Mouse (Mus musculus) lung, postnatal 0 days (tissue): ENCODE results near the gene Ankzf1. TPM values are rescaled to one million over a fixed set of nuclear protein-coding genes. Genes with fewer than 3 reads are reported as not detected.

ENCODE experiments used
- ATAC-seq: fragments of 200-750 bp; cut with Nextera tagmentation; 2 replicates; pipeline ENCODE4 v1.8.0; 2017; ENCODE audit warnings: moderate library complexity
- DNase-seq: peaks from one replicate; pipeline ENCODE4 v3.0.0-alpha.2; 2016; ENCODE audit warnings: low spot score
- H3K27ac ChIP-seq: fragments of 300-500 bp; sonication (generic); 2 replicates; pipeline ENCODE4 v1.5.1; 2014; ENCODE audit warnings: antibody characterized with exemption, mild to moderate bottlenecking, low read length, mixed read lengths
- H3K27me3 ChIP-seq: fragments of 300-500 bp; sonication (generic); replicated peaks from 2 replicates; pipeline ENCODE4 v1.6.1; 2014; ENCODE audit warnings: low read length, mixed read lengths; ENCODE audit not compliant: insufficient read depth
- H3K36me3 ChIP-seq: fragments of 300-500 bp; sonication (generic); 2 replicates; pipeline ENCODE4 v1.6.1; 2014; ENCODE audit warnings: low read length, mixed read lengths; ENCODE audit not compliant: insufficient read depth
- H3K4me1 ChIP-seq: fragments of 300-500 bp; sonication (generic); 2 replicates; pipeline ENCODE4 v1.6.1; 2014; ENCODE audit warnings: antibody characterized with exemption, low read depth, low read length, mixed read lengths; ENCODE audit not compliant: insufficient read depth
- H3K4me2 ChIP-seq: fragments of 300-500 bp; sonication (generic); replicated peaks from 2 replicates; pipeline ENCODE4 v1.6.1; 2014; ENCODE audit warnings: low read depth, mild to moderate bottlenecking, low read length, moderate library complexity, mixed read lengths
- H3K4me3 ChIP-seq: fragments of 300-500 bp; sonication (generic); 2 replicates; pipeline ENCODE4 v1.5.1; 2014; ENCODE audit warnings: low read depth, low read length
- H3K9ac ChIP-seq: fragments of 300-500 bp; sonication (generic); replicated peaks from 2 replicates; pipeline ENCODE4 v1.6.1; 2014; ENCODE audit warnings: low read depth, mild to moderate bottlenecking
- H3K9me3 ChIP-seq: fragments of 300-500 bp; sonication (generic); 2 replicates; pipeline ENCODE4 v1.6.1; 2016; ENCODE audit warnings: low read length, mixed read lengths
- CTCF ChIP-seq: IDR thresholded peaks from 2 replicates; pipeline ENCODE4 v1.5.1; 2016; ENCODE audit warnings: antibody characterized with exemption, mild to moderate bottlenecking
- EP300 ChIP-seq: IDR thresholded peaks from 2 replicates; pipeline ENCODE4 v1.6.1; 2016; ENCODE audit warnings: antibody characterized with exemption, mild to moderate bottlenecking, control low read depth
- WGBS: fragments of 180-500 bp; shearing (Covaris S2); extraction: QIAGEN DNeasy Blood & Tissue Kit; methylation state at CpG from one replicate; pipeline ENCODE4 v1.1.7; 2014; 5-methylcytosine and 5-hydroxymethylcytosine counted together
- polyA plus RNA-seq: library from polyadenylated mRNA; unstranded; fragments of >200 nt; fragmentation: Nextera tagmentation; extraction: Ambion mirVana; gene quantifications from 2 replicates; pipeline ENCODE4 v1.2.1, GENCODE M21; 2015

The Ankzf1 gene
- polyA plus RNA-seq, 1 experiment from 2014 or later = 17.2 TPM

DNA sequence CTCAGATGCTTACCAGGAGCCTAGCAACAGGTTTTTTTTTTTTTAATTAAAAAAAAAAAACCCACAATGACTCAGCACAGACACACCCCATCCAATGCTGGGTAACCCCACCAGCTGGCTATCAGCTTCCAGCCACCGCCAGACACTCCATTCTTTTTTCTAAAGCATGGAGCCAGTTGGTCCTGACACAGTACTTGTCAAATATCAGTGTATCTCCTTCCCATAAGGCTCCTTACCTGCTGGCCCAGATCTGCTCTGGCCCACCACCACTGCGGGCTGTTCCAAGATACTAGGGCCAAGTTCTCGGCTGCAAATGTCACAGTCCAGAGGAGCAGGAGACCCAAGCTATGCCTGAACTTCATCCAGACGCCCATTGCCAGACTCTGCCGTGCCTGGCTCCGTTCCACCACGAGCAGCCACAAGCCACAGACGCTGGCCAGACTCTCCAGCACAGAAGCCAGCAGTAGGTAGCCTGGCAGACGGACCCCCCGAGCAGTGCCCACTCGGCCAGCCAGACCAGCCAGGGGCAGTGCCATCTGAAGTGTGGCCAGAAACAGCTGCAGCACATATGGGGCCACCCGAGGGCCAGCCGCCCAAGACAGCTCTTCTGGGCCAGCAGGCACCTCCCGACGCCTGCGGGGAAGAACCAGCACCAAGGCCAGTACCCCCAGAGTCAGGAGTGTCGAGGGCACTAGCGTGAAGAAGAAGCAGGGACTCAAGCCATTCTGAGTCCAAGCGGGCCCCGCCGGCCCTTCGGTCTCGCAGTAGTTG, 12.4 kb upstream of the Ankzf1 start:
- TF ChIP-seq CTCF (no peak), EP300 (no peak)
- Histone ChIP-seq H3K4me2 (peak overlapping the region; percentile 92), H3K27ac (no peak overlapping the region), H3K4me3 (peak overlapping the region; percentile 52), H3K36me3 (peaks cover 17% of the 10 kb centered on the region), H3K9me3 (no peaks in the 10 kb centered on the region), H3K9ac (peak overlapping the region; percentile 29; the same call in 1 of the 2 replicates), H3K4me1 (no peaks in the 10 kb centered on the region; the same call in none of the 2 replicates), H3K27me3 (no peaks in the 10 kb centered on the region)
- DNase-seq (peak; percentile 30), ATAC-seq (peak; percentile 62)
- WGBS = 9% methylated on average over 22 of the region's 23 CpGs

DNA sequence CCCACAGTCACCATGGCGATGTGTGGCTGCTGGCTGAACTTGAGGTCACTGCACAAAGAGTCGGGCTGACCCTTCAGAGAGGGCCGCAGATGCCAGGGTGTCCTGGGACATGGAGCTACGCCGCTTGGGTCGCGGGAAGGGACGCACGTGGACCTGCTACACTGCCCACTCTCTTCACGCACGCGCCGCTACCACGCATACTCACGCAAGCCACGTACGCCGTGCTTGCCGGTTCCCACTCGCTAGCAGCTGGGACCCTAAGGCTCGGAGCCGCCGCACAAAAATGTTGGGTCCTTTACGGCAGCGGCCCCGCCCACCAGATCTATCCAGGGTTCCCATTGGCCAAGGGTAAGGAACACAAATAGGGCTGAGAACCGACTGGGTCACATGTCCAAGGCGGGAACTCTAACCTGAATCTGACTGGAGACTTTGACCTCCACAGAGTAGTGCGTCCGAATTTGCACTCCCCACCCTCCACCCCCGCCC, 11.8 kb upstream of the Ankzf1 start, which contains the start of gene Abcb6:
Gene Abcb6, minus strand, starts transcription at position 288 of the 486 bp plus-strand sequence.
- no peaks in the 10 kb centered on the region for H3K9me3 ChIP-seq
- H3K4me1 ChIP-seq = no peaks in the 10 kb centered on the region; the same call in none of the 2 replicates
- WGBS = under 1% methylated on average over 31 of the region's 31 CpGs
- peak within 1 kb of the TSS; percentile 92 for H3K4me2 ChIP-seq
- no peak for TF ChIP-seq EP300
- TF ChIP-seq CTCF = no peak
- peaks cover 22% of the 10 kb centered on the region for H3K36me3 ChIP-seq
- H3K9ac ChIP-seq = peak within 1 kb of the TSS; percentile 29; the same call in 1 of the 2 replicates
- no peak within 1 kb of the TSS for H3K27ac ChIP-seq
- DNase-seq = peak; percentile 95
- no peaks in the 10 kb centered on the region for H3K27me3 ChIP-seq
- H3K4me3 ChIP-seq = peak within 1 kb of the TSS; percentile 52
- peak; percentile 95 for ATAC-seq

GRCm38 (mm10) chr1:75180741-75181140, 11.2 kb upstream of the Ankzf1 start:
- peak overlapping the region; percentile 92 for H3K4me2 ChIP-seq
- H3K27me3 ChIP-seq = no peaks in the 10 kb centered on the region
- DNase-seq = no peak
- no peak overlapping the region for H3K4me3 ChIP-seq
- H3K9ac ChIP-seq = no peak overlapping the region
- no peaks in the 10 kb centered on the region for H3K9me3 ChIP-seq
- no peak overlapping the region for H3K27ac ChIP-seq
- 23% methylated on average over 6 of the region's 7 CpGs for WGBS
- TF ChIP-seq CTCF (no peak), EP300 (no peak)
- H3K4me1 ChIP-seq = no peaks in the 10 kb centered on the region; the same call in none of the 2 replicates
- no peak for ATAC-seq
- peaks cover 28% of the 10 kb centered on the region for H3K36me3 ChIP-seq

GRCm38 (mm10) chr1:75181377-75181870, 10.5 kb upstream of the Ankzf1 start:
- no peak for ATAC-seq
- Histone ChIP-seq H3K4me3 (no peak overlapping the region), H3K27ac (no peak overlapping the region), H3K4me1 (no peaks in the 10 kb centered on the region; the same call in none of the 2 replicates), H3K9ac (no peak overlapping the region), H3K9me3 (no peaks in the 10 kb centered on the region), H3K36me3 (peaks cover 32% of the 10 kb centered on the region), H3K4me2 (no peak overlapping the region), H3K27me3 (no peaks in the 10 kb centered on the region)
- DNase-seq = no peak
- 87% methylated on average over 4 of the region's 4 CpGs for WGBS
- no peak for TF ChIP-seq CTCF

DNA sequence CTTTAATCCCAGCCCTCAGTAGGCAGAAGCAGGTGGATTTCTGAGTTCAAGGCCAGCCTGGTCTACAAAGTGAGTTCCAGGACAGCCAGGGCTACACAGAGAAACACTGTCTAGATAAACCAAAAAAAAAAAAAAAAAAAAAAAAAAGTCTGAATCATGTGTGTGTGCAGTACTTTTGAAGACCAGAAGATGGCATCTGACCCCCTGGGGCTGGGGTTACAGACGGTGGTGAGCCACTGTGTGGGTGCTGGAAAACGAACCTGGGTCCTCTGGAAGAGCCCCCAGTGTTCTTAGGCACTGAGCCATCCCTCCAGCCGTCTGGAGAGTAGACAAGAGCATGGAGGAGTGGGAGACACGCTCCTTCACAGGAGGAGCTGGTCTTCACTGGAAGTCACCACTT, 9.8 kb upstream of the Ankzf1 start:
- Histone ChIP-seq H3K9ac (no peak overlapping the region), H3K4me2 (no peak overlapping the region), H3K27ac (no peak overlapping the region), H3K9me3 (no peaks in the 10 kb centered on the region), H3K4me1 (no peaks in the 10 kb centered on the region; the same call in none of the 2 replicates), H3K4me3 (no peak overlapping the region), H3K27me3 (no peaks in the 10 kb centered on the region), H3K36me3 (peaks cover 32% of the 10 kb centered on the region)
- ATAC-seq (no peak), DNase-seq (no peak)
- TF ChIP-seq CTCF = peak; percentile 32
- no peak for TF ChIP-seq EP300
- 79% methylated on average over 4 of the region's 4 CpGs for WGBS

DNA sequence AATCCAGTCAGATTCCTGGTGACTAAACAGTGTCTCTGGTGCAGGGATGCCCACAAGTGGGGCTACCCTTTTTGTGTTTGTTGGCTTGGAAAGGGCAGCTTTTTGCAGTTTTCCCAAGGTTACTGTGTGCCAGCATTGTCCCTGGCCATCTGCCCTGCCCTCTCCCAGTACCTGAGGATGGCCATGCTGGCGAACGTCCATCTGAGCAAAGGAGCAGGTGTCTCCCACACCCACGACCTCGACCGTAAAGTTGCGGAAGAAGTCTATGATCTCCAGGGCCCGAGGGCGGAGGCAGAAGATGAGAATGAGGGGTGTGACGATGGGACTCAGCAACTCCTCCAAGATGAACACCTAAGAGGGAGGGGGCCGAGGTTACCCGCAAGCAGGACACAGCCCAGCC, 6.5 kb upstream of the Ankzf1 start:
- peaks cover 32% of the 10 kb centered on the region for H3K36me3 ChIP-seq

More for the DNA sequence above, 6.5 kb upstream of the Ankzf1 start:
- no peaks in the 10 kb centered on the region for H3K9me3 ChIP-seq
- peaks cover 3% of the 10 kb centered on the region; the same call in 1 of the 2 replicates for H3K4me1 ChIP-seq
- H3K4me2 ChIP-seq = no peak overlapping the region
- no peak overlapping the region for H3K4me3 ChIP-seq
- no peak overlapping the region for H3K9ac ChIP-seq
- 91% methylated on average over 11 of the region's 11 CpGs for WGBS
- no peaks in the 10 kb centered on the region for H3K27me3 ChIP-seq
- no peak for DNase-seq
- TF ChIP-seq EP300 (no peak), CTCF (no peak)
- no peak overlapping the region for H3K27ac ChIP-seq
- no peak for ATAC-seq
